Mouse (Mus musculus) bone marrow macrophage, adult 2 months (primary cell): ENCODE measurements at regions not wholly inside any gene's neighbourhood (a gene's known extent, or its start where the extent isn't known, plus 50 kb on each side); places are given as distances from the start of the nearest gene placed in this dataset.

Source experiments
- CTCF ChIP-seq: IDR thresholded peaks from 2 replicates; pipeline ENCODE4 v1.5.1; 2012; ENCODE audit warnings: low read depth, mild to moderate bottlenecking, low read length, moderate library complexity
- POLR2A ChIP-seq: IDR thresholded peaks from 2 replicates; pipeline ENCODE4 v1.6.1; 2012; ENCODE audit warnings: mild to moderate bottlenecking, low read depth, low read length, borderline replicate concordance

DNA sequence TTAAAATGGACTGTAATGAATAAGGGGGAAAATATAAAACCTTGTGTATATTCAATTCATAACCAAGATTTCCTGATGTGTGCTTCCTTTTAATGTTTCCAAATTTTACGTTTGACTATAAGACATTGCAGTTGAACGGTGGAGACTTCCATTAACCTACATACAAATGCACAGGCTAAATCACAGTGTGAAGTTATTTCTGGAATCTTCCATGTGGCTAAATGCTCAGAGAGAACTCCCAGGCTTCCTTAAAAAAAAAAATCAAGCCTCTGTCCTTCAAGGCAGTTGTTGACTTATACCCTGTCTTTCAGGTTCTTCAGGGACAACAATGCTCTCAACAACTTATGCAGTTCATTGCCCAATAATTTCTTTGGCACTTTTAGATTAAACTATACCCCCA is 2677.9 kb upstream of the Gm7489 start:
- no peak for TF ChIP-seq CTCF
- no peak for TF ChIP-seq POLR2A
